Mouse (Mus musculus): ENCODE data around the gene Dock1.
A peak's percentile ranks its signal among the peaks of the same experiment; 100 is the strongest.

Gene Dock1

DNA sequence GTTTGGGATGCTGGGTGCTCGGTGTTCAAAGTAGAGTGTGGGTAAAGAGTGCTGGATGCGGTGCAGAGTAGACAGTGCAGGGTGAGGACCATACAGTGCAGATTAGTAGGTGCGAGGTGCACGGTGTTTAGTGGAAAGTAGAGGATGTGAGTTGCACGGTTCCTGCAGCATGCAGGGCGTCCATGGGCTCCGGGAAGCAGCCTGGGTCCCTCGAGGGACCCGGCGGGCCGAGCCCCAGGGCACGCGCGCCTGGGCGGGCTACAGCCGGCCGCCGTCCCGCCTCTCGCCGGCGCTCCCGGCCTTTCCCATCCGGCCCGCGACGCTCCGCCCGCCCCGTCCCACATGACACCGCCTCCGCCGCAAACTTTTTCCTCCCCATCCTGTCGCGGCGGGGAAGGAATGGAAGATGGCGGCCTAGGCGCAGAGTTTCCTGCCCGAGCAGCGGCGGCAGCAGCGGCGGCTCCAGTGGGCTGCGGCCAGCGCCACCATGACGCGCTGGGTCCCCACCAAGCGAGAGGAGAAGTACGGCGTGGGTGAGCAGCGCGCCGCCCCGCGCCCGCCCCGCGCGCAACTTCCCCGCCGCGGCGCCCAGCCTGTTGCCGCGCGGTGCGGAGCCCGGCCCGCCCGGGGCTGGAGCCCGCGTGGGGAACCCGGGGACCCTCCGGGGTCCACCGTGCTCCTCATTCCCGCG lies at the start of gene Dock1:
Dock1 (plus strand) TSS at position 343 of the 691 bp plus-strand sequence.
- peak in 1 of 2 experiments; percentile 11 for DNase-seq (ENCODE audit: low spot score in 2 of 2)

DNA sequence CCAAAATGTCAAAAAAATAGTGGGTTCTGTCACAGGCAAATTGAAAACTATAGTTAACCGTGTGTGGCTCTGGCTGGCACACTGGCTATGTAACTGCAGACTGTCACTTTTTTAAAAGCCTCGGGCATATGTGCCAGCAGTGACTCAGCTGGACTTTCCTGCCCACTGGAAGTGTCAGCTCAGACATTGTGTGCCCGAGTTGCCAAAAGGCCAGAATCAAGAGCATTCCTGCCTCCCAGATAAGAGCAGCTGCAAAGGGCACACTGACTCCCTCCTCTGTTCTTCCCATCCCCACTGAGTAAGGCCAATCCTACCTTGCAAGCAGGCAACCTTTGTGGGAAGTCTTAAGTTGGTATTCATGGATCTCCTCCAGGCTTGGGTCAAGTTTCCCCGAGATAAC lies 42.5 kb upstream of the Dock1 start:
- no peak for DNase-seq (ENCODE audit: low spot score in 2 of 2)

DNA sequence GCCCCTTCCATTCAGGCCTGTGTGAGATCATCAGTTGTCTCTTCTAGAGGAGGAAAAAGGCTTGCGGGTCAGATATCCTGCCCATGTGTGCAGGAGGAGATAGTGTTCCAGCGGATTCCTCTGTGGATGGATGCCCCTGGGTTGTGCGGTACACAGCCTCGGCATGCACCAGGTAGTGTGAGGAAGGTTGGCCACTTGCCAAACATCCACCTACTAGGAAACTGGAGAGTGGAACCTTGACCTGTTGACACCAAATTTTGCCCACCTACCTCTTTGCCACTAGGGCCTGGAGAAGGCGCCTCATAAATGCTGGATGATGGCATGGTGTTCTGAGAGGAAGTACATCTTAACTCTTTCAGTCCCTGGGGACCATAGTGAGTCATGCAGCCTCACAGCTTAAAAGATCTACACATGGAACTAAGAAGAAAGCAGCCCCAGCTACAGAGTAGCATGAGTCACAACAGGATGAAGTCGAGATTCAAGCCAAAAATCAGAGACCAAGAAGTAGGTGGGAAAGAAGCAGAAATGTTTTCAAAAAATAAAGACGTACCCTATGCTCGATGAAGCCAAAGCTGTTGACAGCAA lies 20.1 kb upstream of the Dock1 start:
- no peak for DNase-seq (ENCODE audit: low spot score in 2 of 2)

DNA sequence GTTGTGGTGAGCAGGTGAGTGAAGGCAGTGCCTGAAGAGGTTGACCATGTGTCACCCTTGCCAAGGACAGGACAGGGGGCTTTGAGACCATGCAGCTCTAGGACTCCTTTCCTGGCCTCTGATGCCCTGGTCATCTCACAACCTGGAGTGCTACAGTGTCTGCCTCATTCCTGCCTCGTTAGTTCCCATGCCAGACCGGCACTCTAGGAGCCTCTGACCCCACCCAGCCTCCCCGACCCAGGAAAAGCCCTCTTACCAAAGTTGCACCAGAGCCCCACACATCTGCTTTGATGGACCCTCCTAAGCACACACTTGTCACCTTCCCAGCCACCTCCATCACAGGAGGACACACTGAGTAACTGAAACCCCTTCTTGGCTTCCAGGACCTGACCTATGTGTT lies 19.4 kb upstream of the Dock1 start:
- no peak for DNase-seq (ENCODE audit: low spot score in 2 of 2)

DNA sequence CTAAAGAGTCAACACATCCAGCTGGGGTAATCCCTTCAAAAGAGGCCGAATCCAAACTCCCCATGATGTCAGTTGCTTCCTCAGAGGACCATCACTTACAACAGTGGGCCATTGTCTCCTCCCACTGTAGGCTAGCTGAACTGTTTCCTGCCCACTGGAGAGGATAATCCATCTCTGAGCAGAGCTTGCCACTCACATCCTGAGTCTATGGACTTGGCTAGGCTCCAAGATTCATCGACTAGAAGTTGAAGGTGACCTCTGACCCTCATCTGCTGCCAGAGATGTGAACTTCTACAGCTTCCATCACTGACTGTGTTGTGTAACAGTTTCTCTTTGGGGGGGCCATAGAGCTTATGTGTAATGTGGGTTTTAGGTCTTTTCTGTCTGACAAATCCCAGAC lies 7.2 kb upstream of the Dock1 start:
- DNase-seq (ENCODE audit: low spot score in 2 of 2), result no peak

DNA sequence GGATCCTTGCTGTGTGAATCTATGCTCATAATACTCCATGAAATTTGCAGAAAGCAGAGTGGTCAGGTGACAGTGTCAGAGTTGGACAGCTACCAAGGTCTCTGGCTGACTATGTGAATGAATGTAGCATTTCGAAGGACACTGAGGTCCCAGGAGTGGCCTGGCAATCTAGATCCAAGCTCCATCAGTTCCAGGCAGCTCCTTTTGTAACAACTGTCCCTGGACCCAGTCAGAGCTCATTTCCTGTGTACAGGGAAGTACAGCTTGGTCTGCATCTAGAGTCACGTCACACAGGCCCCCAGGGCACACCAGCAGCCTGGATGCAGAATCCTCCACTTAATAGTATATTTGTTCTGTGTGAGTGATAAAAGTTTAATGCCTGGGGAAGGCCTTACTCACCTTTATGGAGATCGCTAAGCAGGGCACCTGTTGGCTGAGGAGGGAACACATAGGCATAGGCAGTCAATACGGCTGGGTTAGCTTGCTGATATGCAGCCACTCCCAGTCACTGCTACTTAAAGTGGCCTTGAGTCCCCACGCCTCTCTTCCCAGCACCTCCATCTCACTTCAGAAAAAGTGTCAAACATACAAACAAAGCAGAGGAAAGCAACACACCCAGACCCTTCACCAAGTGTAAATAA lies 4.7 kb upstream of the Dock1 start:
- DNase-seq (ENCODE audit: low spot score in 2 of 2), result no peak

DNA sequence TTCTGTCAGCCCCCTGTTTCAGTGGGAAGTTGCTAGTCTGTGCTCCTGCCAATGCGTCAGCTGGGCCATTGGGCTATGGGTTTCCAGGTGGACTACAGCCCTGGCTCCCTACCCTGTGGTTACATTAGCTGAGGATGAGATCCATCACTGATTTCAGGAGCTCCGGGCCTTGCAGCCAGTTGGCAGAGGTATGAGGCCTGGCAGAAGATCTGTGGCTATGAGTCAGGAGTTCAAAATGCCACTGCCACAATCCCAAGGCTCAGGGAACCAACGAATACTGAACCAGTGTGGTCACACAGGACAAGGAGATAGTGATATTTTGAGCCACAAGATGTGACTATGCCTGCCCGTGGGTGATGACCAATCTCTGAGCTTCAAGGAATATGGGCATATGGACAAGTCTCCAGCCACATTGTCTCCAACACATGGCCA lies 3.2 kb upstream of the Dock1 start:
- no peak for DNase-seq (ENCODE audit: low spot score in 2 of 2)

DNA sequence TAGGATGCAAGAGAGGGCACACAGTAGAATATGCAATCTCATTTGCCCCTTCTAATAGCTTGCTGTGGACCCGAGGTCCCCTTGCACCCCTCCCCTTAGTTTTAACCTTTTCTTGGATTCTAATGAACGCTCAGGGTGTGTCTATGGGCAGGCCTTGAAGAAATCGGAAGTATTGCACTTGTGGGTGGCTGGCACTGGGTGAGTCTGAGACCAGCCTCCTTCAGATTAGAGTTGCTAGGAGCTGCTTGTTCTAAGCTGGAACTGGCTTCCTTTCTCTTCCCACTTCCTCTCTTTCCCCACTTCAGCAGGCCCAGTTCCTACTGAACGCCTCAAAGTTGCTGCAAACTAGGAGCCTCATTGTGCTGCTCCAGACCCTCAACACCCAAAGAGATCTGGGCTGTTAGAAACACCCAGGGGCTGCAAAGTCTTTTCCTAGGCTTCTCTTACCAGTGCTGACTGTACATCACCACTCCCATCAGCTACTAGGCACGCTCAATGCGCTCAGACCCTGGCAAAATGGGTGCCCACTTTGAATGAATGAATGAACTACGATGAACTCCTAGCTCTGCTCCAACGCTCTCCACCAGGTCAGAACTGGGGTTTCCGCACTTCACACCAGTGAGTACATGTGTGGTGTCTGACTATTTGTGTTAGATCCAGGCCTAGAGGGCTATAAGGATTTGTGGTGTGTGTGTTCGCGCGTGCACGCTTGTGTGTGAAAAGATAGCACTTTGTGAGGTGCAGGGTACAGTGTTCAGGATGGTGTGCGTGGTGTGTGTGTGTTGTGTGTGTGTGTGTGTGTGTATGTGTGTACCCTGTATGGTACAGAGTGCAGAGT lies 761 bp upstream of the Dock1 start:
- no peak for DNase-seq (ENCODE audit: low spot score in 2 of 2)

DNA sequence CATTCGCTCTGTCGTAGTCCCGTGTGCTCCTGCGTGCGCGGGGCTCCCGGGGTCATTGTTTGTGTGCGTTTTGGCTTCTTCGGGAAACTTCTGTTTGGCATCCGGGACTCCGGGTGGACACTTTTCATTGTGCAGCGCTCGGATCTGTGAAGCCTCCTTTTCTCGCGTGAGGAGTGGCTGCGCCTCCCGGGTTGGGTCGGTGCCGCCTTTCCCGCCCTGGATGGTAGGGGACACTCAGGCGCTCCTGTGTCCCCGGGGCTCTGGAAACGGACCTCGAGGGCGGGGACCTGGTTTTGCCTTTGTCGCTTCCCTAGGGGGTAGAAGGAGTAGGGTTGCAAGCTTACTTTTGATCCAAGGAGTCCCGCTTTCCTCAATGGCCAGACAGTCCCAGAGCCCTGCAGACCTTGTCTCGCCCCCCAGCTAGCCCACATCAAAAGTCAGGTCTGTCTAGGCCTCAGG lies 578 bp downstream of the Dock1 start:
- DNase-seq (ENCODE audit: low spot score in 2 of 2), result no peak

DNA sequence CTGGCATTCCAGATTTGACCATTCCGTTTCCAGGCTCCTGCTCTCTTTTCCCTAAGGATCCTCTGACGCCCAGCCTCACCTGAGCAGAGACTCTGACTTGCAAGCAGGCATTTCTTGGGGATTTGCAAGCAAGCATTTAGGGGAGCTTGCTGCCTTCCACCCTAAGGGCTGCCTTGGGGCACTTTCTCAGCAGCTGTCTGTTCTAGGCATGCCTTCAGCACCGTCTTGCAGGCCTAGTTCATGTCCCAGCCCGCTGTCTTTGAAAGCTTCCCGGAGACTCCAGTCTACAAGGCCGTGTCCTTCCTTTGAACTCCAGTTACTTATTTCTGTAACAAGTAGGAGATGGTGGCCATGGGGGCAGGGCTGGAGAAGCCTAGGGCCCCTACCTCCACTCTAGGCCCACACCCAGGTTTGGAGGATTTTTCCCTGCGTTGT lies 1.0 kb downstream of the Dock1 start:
- DNase-seq (ENCODE audit: low spot score in 2 of 2), result no peak

DNA sequence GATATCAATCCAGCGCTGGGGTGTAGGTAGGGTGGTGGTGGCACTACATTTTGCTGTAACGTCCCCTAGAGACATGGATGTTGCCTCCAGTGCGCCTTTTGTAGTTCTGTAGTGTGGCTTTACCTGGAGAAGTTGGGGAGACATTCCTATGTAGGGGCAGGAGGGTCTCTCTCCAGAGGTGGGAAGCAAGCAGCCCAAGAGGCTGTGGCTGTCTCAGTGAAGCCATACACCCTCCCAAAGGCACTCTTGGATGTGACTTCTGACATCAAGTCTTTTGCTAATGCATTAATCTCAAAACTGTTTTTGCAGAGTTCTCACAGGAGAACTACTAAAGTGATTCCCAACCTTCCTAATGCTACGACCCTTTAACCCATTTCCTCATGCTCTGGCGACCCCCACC lies 2.7 kb downstream of the Dock1 start:
- DNase-seq (ENCODE audit: low spot score in 2 of 2), result no peak

DNA sequence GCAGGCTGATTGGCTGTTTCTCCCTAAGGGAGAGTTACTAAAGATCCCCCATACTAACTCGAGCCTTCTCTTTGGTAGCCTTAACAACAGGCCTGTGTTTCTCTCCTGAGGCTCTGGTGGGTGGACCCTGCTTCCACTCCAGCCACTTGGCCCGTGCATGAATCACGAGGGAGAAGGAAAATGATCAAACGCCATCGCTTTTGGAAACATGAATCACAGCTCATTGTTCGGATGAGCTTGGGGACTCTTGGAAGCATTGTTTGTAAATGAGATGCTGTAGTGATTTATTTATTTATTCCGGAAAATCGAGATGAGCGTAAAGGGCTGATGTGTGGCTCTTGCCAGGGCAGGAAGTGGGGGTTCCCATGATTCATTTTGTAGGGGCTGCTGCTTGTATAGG lies 3.5 kb downstream of the Dock1 start:
- DNase-seq (ENCODE audit: low spot score in 2 of 2), result no peak

DNA sequence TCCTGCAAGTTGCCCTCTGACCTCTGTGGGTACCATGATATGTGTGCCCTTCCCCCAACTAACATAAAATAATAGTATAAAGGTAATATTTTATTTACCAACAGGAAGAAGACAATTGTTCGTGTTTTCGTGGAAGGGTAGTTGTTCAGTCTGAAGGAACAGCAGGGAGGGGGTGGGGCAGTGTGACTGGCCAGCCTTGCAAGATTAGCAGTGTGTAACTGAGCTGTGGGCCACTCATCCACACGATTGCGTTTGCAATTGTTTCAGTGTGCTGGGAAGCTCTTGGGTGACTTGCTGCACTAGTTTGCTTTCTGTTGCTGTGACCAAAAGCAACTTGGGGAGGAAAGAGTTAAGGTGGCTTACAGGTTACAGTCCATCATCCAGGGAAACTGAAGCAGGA lies 7.4 kb downstream of the Dock1 start:
- DNase-seq (ENCODE audit: low spot score in 2 of 2), result no peak

DNA sequence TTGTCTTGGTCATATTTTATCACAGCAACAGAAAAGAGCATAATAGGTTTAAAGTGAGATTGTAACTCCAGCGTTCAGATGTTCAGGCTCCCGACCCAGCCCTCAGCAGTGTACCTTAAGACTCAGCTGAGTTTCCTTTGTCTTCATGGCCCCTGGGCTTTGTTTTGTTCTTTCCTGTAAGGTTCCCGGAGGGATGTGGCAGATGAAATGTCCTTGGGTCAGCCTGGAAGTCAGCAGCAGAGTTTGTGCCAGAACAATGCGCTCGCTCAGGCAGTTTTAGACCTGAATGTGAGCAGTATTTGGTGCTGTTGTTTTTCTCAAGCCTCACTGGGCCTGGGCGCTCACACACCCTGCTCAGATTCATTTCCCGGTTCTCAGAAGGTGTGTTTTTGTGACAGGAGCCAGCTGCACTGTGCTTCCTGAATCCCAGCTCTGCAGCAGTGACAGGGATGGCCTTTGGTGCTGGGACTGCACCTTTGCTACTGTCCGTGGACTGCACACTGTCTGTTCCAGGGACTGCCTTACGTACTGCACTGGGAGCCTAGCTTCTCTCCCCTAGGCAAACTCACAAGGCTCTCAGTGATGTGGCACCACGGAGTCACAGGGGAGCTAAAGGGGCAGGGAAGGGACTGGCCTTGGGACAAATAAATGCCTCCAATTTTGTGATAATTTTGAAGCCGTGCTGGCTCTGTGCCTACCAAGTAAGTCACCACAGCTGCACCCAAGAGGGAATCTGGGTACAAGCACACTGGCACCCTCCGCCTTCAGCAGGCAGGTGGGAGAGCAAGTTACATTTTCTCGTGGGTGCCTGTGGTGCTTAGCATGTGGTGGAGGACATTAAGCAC lies 9.1 kb downstream of the Dock1 start:
- DNase-seq (ENCODE audit: low spot score in 2 of 2), result no peak

DNA sequence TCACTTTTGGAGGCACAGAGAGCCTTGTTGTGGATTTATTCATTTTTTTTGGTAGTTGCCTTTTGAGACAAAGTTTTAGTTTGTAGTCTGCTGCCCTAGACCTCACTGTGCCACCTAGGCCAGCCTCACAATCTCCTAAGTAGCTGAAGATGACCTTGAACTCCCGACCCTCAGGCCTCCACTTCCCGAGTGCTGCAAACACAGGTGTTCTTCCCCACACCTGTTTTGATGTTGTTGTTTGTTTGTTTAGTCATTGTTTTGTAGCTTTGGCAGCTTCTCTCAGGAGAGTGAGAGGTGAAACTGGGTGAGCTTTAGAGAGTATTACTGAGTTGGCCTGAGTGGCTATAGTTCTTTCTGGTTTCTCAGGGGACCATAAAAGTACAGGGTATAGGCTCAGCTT lies 9.7 kb downstream of the Dock1 start:
- DNase-seq (ENCODE audit: low spot score in 2 of 2), result no peak

DNA sequence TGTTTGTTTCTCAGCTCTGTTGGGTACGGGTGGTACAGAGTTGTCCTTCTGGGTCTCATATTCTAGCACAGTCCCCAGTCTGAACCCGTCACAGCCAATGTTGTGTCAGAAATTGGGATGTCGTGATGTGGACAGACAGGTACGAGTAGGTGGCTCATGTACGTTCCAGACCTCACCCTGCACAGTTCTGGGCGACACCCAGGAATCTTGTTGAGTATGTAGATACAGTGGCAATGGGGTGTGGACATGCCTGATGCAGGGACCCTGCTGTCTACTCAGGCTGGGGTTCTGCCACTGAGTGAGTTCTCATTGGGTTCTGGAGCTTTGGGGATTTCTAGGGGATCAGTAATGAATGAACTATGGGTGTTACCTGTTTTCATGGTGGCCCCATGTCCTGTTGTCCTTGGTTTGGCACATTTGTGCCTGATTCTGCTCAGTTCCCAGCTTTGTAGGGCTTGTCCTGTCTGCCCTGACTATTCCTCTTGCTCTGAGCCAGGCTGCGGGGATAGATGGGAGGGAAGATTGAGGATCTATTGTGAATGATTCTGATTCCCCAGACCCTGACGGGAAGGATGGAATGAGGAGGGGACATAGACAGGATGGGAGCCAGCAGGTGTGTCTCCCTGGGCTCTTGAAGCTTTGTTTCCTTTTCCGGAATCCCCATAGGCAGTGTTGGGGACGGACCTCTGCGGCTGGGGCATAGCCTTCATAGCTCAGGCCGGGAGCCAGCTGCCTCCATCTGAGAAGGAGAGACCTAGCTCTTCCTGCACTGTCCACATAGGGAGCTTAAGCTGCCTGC lies 11.5 kb downstream of the Dock1 start:
- no peak for DNase-seq (ENCODE audit: low spot score in 2 of 2)

DNA sequence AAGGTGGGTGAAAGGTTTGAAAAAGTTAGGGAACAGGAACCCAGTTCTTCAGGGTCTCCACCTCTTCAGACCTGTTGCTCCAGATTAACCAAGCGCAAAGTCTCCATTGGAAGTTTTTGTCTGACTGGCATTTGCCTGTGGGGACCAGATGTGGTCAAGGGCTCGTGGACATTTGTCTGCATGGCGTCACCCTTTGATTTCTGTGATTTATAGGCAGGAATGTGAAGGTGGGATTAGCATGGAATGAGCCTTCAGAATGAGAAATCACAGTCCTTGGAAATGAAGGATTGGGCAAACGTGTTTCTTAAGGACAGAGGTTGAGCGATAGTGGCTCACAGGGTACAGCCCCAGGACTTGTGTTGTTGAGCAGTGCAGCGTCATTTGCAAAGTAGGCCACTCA lies 17.9 kb downstream of the Dock1 start:
- DNase-seq (ENCODE audit: low spot score in 2 of 2), result no peak

DNA sequence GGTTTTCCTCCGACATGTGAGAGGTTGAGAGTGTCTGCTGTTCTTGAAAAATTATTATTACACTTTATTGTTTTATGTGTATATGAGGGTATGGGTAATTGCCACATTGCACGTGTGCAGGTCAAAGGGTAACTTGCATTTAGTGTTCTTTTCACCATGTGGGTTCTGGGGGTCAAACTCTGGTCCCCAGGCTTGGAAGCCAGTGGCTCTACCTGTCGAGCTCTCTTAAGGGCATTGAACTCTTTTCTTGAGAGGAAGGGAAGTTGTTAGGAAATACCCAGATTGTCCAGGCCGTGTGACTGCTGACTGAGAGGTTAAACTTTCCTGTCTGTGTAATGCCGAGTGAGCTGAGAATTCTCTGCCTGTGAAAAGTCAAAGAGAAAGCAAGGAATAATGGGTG lies 19.7 kb downstream of the Dock1 start:
- DNase-seq (ENCODE audit: low spot score in 2 of 2), result no peak

DNA sequence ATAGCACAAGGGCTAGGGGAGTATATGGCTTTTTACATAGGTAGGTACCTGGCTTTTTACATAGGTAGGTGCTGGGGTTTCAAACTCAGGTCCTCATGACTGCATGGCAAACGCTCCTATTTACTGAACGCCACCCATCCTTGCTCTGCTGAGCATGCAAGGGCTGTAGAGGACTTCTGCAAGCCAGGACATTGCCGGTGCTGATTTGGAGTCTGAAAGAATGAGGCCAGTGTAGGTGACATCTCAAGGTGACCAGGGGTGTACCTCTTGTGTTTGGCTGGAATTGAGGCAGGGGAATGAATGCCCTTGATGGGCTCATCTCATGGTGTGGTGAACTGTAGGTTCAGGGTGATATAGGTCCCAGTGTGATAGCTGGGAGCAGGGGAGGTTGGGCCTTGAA lies 20.4 kb downstream of the Dock1 start:
- DNase-seq (ENCODE audit: low spot score in 2 of 2), result no peak

DNA sequence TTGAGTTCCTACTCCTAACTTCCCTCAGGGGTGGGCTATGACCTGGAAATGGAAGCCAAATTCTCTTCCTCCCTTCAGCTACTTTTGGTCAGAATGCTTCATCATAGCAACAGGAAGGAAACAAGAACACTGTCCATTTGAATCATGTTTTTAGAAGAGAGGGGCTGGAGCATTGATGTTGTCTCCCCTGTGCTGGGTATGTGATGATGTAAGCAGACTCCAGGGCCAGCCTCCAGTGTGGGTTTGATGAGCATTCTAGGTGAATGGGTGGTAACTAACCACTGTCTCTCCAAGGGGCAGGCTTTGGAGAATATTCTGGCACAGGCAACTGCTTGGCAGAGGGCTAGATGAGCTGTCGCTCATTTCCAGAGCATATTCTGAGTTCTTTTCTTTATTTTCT lies 22.9 kb downstream of the Dock1 start:
- no peak for DNase-seq (ENCODE audit: low spot score in 2 of 2)

DNA sequence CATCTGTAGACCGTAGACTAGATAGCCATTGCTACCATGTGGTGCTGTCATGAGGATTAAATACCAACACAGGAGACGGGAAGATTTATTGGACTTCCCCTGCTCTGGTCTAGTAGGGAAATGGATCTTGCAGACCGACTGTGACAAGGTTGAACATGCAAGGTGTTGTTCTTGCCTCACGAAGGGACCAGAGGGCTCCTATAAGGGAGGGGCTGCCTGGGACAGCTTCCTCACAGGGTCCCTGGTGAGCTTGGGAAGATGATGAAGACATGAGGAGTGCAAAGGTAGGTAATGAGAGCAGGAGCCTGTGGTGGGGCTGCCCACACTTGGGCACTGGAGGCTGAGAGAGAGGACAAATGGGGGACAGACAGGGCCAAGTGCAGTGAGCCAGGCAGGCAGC lies 25.0 kb downstream of the Dock1 start:
- no peak for DNase-seq (ENCODE audit: low spot score in 2 of 2)

Measured in spleen, postnatal 36 days (tissue).